Mouse (Mus musculus) layer of hippocampus, postnatal 14 days (tissue): ENCODE data around the gene Ift122. TPM values are rescaled to one million over a fixed set of nuclear protein-coding genes. Genes with fewer than 3 reads are reported as not detected.

Experiments
- DNase-seq, 2 experiments: peaks; one replicate each; pipeline ENCODE4 v3.0.0; 2021 to 2022; ENCODE audit warnings: low spot score in 2 of 2, mixed read lengths in 1 of 2
- total RNA-seq, 2 experiments: library from RNA; stranded (reverse); gene quantifications; 2 replicates each; pipeline ENCODE4 v1.2.3; 2021

The Ift122 gene
- total RNA-seq, 2 experiments from 2014 or later = 23.8 to 24.7 TPM

- DNase-seq = no peak
These were observed 104.4 kb downstream of the Ift122 start for GRCm38 (mm10) chr6:115957681-115958080.

GRCm38 (mm10) chr6:115958445-115958844 lies 105.2 kb downstream of the Ift122 start:
- no peak for DNase-seq

DNA sequence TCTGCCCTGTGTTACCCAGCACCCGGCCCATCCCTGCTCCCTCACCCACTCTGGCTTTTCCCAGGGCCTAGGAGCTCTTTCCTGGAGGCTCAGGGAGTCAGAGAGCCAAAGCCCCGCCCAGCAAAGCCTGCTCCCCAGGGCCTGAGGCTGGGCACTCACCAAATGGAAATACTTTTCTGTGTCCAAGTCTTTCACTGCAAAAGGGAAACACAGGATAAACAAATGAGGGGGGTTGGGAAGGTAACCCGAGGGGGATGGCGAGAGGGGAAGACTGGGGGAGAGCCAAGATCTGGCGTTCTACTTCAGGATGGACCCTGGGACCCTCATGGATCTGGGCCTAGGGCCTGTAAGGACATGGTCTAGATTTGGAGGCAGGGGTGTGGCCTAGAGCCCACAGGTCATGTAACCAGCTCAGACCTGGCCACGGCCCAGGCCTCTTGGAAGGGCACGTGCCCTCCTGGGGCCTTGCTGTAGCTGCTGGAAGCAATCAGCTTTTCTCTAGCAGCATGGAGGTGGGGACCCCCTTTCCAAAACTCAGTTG lies 106.0 kb downstream of the Ift122 start:
- DNase-seq = peak in 1 of 2 experiments; percentile 43

GRCm38 (mm10) chr6:115960322-115960721 lies 107.1 kb downstream of the Ift122 start:
- no peak for DNase-seq

DNA sequence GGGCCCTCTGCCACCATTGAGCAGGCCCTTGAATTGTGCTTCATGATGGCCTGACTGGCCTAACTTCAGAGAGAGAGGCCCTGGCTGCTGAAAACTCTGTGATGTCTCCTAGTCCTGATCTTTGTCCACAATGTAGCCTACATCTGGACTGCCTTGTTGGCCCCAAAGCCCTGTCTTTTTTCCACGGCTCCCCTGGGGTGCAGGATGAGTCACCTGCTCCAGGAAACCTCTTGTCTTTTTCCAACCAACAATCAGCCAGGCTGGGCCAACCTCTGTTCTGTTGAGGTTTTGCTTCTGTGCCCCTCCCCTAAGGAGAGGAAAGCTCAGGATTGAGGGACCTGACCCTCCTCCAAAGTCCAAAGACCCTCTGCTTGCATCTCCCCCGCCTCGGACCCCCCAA lies 108.5 kb downstream of the Ift122 start:
- no peak for DNase-seq

DNA sequence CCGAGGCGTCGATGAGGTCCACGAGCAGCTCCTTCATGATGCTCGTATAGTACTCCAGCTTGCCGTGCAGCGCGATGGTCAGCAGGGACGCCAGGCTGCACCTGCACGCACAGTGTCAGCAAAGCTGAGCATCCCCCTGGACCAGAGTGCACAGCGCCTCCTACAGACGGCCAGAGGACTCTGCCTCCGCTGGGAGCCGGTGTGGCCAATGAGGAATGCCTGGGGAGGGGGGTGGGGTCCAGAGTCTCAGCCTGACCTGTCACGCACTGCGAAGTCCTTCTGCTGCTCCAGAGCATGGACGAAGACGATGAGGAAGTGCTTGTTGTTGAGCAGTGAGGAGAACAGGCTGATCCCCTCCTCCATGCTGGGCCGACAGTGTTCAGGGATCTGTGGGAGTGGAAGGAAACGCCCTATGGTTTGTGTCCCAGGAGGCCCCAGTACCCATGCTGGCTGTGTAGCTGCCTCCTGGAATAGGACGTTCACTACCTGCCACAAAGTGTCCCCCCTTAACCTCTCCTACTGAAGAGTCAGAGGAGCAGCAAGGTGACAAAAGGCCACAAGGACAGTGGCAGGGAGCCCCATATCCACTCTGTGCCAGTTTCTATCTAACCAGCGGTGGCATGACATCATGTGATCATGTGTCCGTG lies 109.3 kb downstream of the Ift122 start:
- no peak for DNase-seq

GRCm38 (mm10) chr6:115963656-115964055 lies 110.4 kb downstream of the Ift122 start:
- no peak for DNase-seq

GRCm38 (mm10) chr6:115966227-115966966 lies 113.1 kb downstream of the Ift122 start:
- DNase-seq = no peak

- DNase-seq = no peak
These were observed 114.1 kb downstream of the Ift122 start for GRCm38 (mm10) chr6:115967291-115967880.

DNA sequence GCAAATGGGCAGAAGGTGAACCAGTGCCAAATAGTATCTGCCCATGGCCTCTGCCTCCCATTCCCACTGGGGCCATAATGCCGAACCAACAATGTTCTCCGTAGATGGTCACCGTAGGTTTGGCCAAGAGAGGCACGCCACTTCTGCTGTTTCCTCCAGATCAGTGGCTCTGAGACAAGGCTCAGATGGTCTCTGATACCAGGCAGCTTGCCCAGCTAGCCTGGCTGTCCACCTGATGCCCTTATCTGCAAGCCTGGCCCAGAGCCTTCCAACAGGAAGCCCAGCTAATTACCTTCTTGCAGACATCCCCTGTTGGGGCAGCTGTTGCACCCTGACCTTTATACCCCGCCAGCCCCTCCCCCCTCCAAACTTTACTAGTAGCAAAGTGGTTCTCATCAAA lies 114.8 kb downstream of the Ift122 start:
- no peak for DNase-seq

GRCm38 (mm10) chr6:115968700-115969099 lies 115.4 kb downstream of the Ift122 start:
- no peak for DNase-seq

DNA sequence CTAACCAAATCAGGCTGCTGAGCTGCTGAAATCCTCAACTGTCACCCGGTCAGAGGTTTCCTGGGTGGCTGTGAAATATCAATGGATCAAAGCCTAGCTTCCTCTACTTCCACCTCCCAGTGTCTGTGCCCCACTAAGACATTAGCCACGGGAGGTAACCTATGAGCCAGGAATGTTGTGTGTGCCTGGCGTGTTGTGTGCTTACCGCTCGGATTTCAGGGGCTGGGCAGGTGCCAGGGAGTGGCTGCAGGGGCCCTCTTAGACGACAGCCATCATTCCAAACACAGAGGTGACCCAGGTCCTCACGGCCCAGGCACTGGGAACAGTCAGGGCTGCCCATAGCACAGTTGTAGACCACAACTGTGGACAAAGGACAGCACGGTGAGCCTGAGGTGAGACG lies 115.8 kb downstream of the Ift122 start:
- DNase-seq = no peak

DNA sequence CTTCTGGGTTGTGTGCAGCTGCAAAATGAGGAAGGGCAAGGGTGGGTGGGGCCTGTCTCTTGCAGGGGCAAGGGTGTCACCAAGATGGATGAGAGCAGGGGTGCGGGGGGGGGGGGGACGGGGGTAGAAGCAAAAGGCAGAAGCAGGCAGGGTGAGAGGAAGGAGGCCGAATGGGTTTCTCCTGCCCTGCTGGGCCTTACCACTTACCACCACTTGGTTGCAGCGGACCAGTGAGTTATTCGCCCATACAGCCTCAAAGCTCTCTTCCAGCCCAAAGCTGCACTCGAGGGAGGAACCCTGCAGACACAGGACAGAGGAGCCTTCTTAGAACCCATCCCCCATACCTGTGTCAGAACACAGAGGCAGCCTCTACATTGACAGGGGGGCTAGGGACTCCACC lies 116.7 kb downstream of the Ift122 start:
- no peak for DNase-seq

DNA sequence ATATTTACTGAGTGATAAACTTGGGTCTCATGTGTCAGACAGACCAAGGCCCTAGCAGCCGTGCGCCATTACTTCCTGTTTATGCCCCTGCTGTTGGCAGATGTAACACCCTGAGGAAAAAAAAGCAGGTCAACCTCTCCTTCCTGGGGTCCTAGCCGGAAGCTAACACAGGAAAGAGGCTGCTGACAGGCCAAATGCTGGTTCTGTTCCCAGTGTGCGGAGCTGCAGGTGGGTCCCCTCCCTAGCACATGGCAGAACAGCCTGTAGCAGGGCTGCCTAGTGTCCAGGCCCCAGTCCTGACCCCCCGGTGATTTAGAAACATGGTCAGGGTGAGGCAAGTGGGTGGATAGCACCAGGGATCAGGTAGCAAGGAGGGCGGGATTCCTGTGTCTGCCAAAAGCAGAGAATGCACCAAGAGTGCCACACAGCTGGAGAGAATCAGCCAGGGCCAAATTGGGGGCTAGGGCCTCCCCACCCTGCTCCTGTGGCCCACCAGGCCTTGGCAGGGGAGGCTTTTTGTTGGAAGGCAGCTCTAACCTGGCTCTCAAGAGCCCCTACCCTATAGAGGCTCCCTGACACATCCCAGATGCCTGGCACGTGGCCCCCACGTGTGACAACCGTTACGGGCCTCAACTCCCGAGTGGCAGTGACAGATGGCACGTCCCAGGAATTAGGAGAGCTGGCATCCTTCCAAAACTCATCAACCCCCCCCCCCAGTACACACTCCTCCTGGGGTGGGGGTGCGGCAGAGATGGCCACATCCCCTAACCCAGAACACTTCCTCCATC lies 118.2 kb downstream of the Ift122 start:
- DNase-seq = no peak

- no peak for DNase-seq
These were observed 119.0 kb downstream of the Ift122 start for GRCm38 (mm10) chr6:115972083-115972764.

- no peak for DNase-seq
These were observed 120.0 kb downstream of the Ift122 start for GRCm38 (mm10) chr6:115973139-115973875.

GRCm38 (mm10) chr6:115973881-115974662 lies 120.8 kb downstream of the Ift122 start:
- DNase-seq = peak; percentile 35 to 68

GRCm38 (mm10) chr6:115975606-115976005 lies 122.3 kb downstream of the Ift122 start:
- DNase-seq = no peak
